Mouse (Mus musculus): ENCODE measurements around the gene Psenen. TPM values are rescaled to one million over a fixed set of nuclear protein-coding genes. Genes with fewer than 3 reads are reported as not detected.
A peak's percentile ranks its signal among the peaks of the same experiment; 100 is the strongest.

The Psenen gene
- polyA plus RNA-seq, 2 experiments, result 136 to 141 TPM

- TF ChIP-seq POLR2A (IDR thresholded peaks at IDR 0.05; ENCODE audit: borderline replicate concordance, extremely low read depth, insufficient read depth, insufficient read length), result no peak
- DNase-seq (ENCODE audit: low spot score) (no peak), ATAC-seq (ENCODE audit: low FRiP score, low read depth) (no peak)
- WGBS, result 85% methylated on average over 9 of the region's 9 CpGs
- Histone ChIP-seq H3K27me3 (ENCODE audit: control insufficient read depth, insufficient read depth, low read length) (no peaks in the 10 kb centered on the region), H3K27ac (replicated peaks; ENCODE audit: low read depth, low read length) (no peak overlapping the region), H3K4me1 (ENCODE audit: control insufficient read depth, insufficient read depth, low read length) (peaks cover 18% of the 10 kb centered on the region), H3K9me3 (ENCODE audit: control insufficient read depth, low read length) (no peaks in the 10 kb centered on the region), H3K4me3 (replicated peaks; ENCODE audit: low read length) (no peak overlapping the region), H3K9ac (ENCODE audit: low read depth, low read length, severe bottlenecking) (no peak overlapping the region), H3K36me3 (ENCODE audit: control insufficient read depth, insufficient read depth, low read length) (peaks cover 58% of the 10 kb centered on the region), H3K4me2 (replicated peaks; ENCODE audit: low read depth, low read length, severe bottlenecking) (no peak overlapping the region)
These were observed 32.1 kb downstream of the Psenen start for GRCm38 (mm10) chr7:30531291-30531815.

GRCm38 (mm10) chr7:30526981-30527380 lies 36.4 kb downstream of the Psenen start:
- no peak overlapping the region for H3K4me2 ChIP-seq (replicated peaks; ENCODE audit: low read depth, low read length, severe bottlenecking)
- TF ChIP-seq POLR2A (IDR thresholded peaks at IDR 0.05; ENCODE audit: borderline replicate concordance, extremely low read depth, insufficient read depth, insufficient read length), result no peak
- no peak overlapping the region for H3K4me3 ChIP-seq (replicated peaks; ENCODE audit: low read length)
- no peak for DNase-seq (ENCODE audit: low spot score)
- ATAC-seq (ENCODE audit: low FRiP score, low read depth), result no peak
- no peaks in the 10 kb centered on the region for H3K27me3 ChIP-seq (ENCODE audit: control insufficient read depth, insufficient read depth, low read length)
- no peak overlapping the region for H3K27ac ChIP-seq (replicated peaks; ENCODE audit: low read depth, low read length)
- H3K9me3 ChIP-seq (ENCODE audit: control insufficient read depth, low read length), result no peaks in the 10 kb centered on the region
- 90% methylated on average over 14 of the region's 14 CpGs for WGBS
- H3K4me1 ChIP-seq (ENCODE audit: control insufficient read depth, insufficient read depth, low read length), result peaks cover 8% of the 10 kb centered on the region; the same call in 1 of the 2 replicates
- peaks cover 80% of the 10 kb centered on the region for H3K36me3 ChIP-seq (ENCODE audit: control insufficient read depth, insufficient read depth, low read length)
- H3K9ac ChIP-seq (ENCODE audit: low read depth, low read length, severe bottlenecking), result 0 out of 2 replicates have a peak overlapping the region, but pooled peaks have one; percentile 18

DNA sequence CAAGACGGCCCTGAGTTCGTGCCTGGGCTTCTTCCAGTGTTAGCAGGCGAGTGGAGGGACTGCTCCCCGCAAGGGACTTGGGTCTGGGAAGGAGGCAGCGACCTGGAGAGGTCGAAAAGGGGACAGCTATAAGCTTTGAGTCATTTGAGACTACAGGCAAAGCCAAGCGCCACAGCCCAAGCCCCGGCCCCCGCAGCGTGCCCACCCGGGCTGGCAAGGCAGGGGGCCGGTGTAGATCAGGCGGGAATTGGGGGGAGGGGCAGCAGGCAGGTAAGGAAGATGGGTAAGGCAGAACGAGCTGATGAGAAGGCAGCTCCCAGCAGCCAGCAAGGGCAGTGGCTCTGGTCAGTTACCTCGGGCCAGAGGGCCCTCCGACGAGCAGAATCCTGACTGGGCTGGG lies 37.0 kb downstream of the Psenen start:
- peak overlapping the region; percentile 17; the same call in 1 of the 2 replicates for H3K4me2 ChIP-seq (replicated peaks; ENCODE audit: low read depth, low read length, severe bottlenecking)
- H3K9ac ChIP-seq (ENCODE audit: low read depth, low read length, severe bottlenecking), result peak overlapping the region; percentile 18; the same call in 1 of the 2 replicates
- no peaks in the 10 kb centered on the region for H3K27me3 ChIP-seq (ENCODE audit: control insufficient read depth, insufficient read depth, low read length)
- 0 out of 2 replicates have a peak overlapping the region, but pooled peaks have one; percentile 20 for H3K27ac ChIP-seq (replicated peaks; ENCODE audit: low read depth, low read length)
- peaks cover 74% of the 10 kb centered on the region for H3K36me3 ChIP-seq (ENCODE audit: control insufficient read depth, insufficient read depth, low read length)
- peaks cover 8% of the 10 kb centered on the region; the same call in 1 of the 2 replicates for H3K4me1 ChIP-seq (ENCODE audit: control insufficient read depth, insufficient read depth, low read length)
- no peak for TF ChIP-seq POLR2A (IDR thresholded peaks at IDR 0.05; ENCODE audit: borderline replicate concordance, extremely low read depth, insufficient read depth, insufficient read length)
- no peak for ATAC-seq (ENCODE audit: low FRiP score, low read depth)
- no peaks in the 10 kb centered on the region for H3K9me3 ChIP-seq (ENCODE audit: control insufficient read depth, low read length)
- 26% methylated on average over 17 of the region's 17 CpGs for WGBS
- no peak overlapping the region for H3K4me3 ChIP-seq (replicated peaks; ENCODE audit: low read length)
- no peak for DNase-seq (ENCODE audit: low spot score)

GRCm38 (mm10) chr7:30525954-30526353 lies 37.5 kb downstream of the Psenen start:
- Histone ChIP-seq H3K9ac (ENCODE audit: low read depth, low read length, severe bottlenecking) (no peak overlapping the region), H3K36me3 (ENCODE audit: control insufficient read depth, insufficient read depth, low read length) (peaks cover 71% of the 10 kb centered on the region), H3K9me3 (ENCODE audit: control insufficient read depth, low read length) (no peaks in the 10 kb centered on the region), H3K4me2 (replicated peaks; ENCODE audit: low read depth, low read length, severe bottlenecking) (no peak overlapping the region; the same call in 1 of the 2 replicates), H3K4me1 (ENCODE audit: control insufficient read depth, insufficient read depth, low read length) (peaks cover 8% of the 10 kb centered on the region; the same call in 1 of the 2 replicates), H3K4me3 (replicated peaks; ENCODE audit: low read length) (no peak overlapping the region), H3K27me3 (ENCODE audit: control insufficient read depth, insufficient read depth, low read length) (no peaks in the 10 kb centered on the region), H3K27ac (replicated peaks; ENCODE audit: low read depth, low read length) (no peak overlapping the region)
- ATAC-seq (ENCODE audit: low FRiP score, low read depth) (no peak; the same call in 1 of the 2 replicates), DNase-seq (ENCODE audit: low spot score) (peak; percentile 46)
- 19% methylated on average over 10 of the region's 10 CpGs for WGBS
- TF ChIP-seq POLR2A (IDR thresholded peaks at IDR 0.05; ENCODE audit: borderline replicate concordance, extremely low read depth, insufficient read depth, insufficient read length), result no peak

- Histone ChIP-seq H3K27ac (replicated peaks; ENCODE audit: low read depth, low read length) (no peak overlapping the region), H3K9ac (ENCODE audit: low read depth, low read length, severe bottlenecking) (no peak overlapping the region), H3K4me1 (ENCODE audit: control insufficient read depth, insufficient read depth, low read length) (peaks cover 8% of the 10 kb centered on the region; the same call in 1 of the 2 replicates), H3K36me3 (ENCODE audit: control insufficient read depth, insufficient read depth, low read length) (peaks cover 59% of the 10 kb centered on the region), H3K9me3 (ENCODE audit: control insufficient read depth, low read length) (no peaks in the 10 kb centered on the region), H3K27me3 (ENCODE audit: control insufficient read depth, insufficient read depth, low read length) (no peaks in the 10 kb centered on the region), H3K4me3 (replicated peaks; ENCODE audit: low read length) (no peak overlapping the region), H3K4me2 (replicated peaks; ENCODE audit: low read depth, low read length, severe bottlenecking) (no peak overlapping the region)
- DNase-seq (ENCODE audit: low spot score), result no peak
- WGBS, result 71% methylated on average over 6 of the region's 6 CpGs
- TF ChIP-seq POLR2A (IDR thresholded peaks at IDR 0.05; ENCODE audit: borderline replicate concordance, extremely low read depth, insufficient read depth, insufficient read length), result no peak
- ATAC-seq (ENCODE audit: low FRiP score, low read depth), result no peak
These were observed 38.9 kb downstream of the Psenen start for GRCm38 (mm10) chr7:30524487-30524886.
